Mouse (Mus musculus): ENCODE results near the gene Trp53bp1.

The Trp53bp1 gene

GRCm38 (mm10) chr2:121271236-121271927, at the start of gene Trp53bp1:
Gene Trp53bp1 (minus strand): TSS chr2:121271407.
- DNase-seq, result peak; percentile 95 to 97

DNA sequence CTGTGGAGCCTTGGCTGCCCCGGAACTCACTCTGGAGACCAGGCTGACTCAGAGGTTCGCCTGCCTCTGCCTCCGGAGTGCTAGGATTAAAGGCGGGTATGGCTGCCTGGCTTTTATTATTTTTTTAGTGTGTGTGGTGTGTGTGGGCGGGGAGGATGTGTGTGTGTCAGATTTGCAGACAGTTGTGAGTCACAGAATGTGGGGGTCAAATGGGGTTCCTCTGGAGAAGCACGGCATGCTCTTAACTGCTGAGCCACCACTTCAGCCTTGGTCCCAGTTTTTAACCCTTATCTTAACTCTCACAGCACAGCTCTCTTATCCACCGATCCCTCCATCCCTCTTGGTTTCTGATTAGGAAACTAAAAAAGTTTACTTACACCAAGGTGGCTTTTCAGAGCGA, 45.1 kb upstream of the Trp53bp1 start:
- DNase-seq, result no peak

GRCm38 (mm10) chr2:121308997-121309416, 37.8 kb upstream of the Trp53bp1 start:
- peak in 1 of 2 experiments; percentile 18 for DNase-seq

DNA sequence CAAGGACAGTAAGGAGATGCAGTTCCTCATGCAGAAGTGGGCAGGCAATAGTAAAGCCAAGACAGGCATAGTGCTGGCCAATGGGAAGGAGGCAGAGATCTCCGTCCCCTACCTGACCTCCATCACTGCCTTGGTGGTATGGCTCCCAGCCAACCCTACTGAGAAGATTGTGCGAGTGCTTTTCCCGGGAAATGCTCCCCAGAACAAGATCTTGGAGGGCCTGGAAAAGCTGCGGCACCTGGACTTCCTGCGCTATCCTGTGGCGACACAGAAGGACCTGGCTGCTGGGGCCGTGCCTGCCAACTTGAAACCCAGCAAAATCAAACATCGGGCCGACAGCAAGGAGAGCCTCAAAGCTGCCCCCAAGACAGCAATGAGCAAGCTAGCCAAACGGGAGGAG, 28.8 kb upstream of the Trp53bp1 start:
- DNase-seq, result no peak

DNA sequence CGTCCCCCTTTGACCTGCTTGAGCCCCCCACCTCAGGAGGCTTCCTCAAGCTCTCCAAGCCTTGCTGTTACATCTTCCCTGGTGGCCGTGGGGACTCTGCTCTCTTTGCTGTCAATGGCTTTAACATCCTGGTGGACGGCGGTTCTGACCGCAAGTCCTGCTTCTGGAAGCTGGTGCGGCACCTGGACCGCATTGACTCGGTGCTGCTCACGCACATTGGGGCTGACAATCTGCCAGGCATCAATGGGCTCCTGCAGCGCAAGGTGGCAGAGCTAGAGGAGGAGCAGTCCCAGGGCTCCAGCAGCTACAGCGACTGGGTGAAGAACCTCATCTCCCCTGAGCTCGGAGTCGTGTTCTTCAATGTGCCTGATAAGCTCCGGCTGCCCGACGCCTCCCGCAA, 28.3 kb upstream of the Trp53bp1 start:
- DNase-seq, result no peak

DNA sequence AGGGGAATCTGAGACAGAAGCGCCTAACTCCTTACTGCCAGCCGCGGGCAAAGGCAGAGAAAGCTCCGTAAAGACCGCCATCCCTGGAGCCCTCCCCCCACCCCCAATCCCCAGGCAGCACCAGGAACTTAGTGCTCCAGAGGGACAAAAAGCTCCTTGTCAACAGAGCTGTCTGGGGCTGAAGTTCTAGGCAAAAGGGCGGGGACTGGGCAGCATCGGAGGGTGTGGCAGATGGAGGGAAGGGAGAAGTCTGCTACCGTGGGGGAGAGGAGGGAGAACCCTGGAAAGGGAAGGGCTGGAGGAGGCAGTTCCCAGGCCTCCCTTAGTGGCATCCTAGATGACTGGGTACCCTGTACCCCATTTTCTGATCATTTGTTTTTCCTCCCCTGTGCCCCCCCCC, 26.9 kb upstream of the Trp53bp1 start:
- DNase-seq, result no peak

DNA sequence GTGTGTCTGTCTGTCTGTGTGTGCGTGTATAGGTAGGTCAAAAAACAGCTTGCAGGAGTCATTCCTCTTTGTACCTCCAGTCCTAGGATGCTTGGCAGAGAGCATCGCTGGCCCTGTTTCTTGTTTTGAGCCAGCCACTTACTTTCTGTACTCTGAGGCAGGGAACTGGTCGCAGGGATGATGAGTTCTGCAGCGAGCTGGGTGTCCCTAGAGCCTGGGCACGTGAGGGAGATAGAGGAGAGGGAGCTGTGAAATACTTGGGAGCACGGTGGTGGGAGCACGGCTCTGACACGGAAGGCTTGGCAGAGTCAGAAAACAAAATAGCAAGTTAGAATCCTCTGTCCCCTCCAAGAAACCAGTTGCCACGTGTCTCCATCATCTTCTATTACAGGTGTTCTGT, 26.5 kb upstream of the Trp53bp1 start:
- DNase-seq, result no peak

DNA sequence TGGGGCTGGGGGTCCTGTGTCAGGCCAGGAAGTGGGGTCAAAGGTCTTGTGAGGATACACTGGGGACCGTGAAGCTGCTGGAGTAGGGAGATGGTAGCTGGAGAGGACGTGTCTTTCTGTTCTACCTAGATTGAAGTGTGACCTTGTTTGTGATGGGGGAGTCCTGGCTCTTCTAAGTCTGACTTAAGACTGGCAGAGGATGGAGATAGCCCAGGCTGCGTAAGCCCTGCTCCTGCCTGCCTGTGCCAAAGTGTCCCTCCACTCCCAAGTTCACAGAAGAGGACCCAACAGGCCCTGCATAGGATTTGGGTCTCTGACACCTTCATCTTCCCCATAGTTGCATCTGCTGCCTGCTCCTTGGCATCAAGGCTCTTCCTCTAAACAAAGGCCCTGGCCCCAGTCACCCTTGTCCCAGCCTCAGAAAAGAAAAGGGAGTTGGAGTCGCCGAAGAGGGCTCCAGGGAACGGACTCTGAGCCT, 25.6 kb upstream of the Trp53bp1 start:
- no peak for DNase-seq

- DNase-seq, result no peak
These were observed 24.7 kb upstream of the Trp53bp1 start for GRCm38 (mm10) chr2:121295608-121296571.

DNA sequence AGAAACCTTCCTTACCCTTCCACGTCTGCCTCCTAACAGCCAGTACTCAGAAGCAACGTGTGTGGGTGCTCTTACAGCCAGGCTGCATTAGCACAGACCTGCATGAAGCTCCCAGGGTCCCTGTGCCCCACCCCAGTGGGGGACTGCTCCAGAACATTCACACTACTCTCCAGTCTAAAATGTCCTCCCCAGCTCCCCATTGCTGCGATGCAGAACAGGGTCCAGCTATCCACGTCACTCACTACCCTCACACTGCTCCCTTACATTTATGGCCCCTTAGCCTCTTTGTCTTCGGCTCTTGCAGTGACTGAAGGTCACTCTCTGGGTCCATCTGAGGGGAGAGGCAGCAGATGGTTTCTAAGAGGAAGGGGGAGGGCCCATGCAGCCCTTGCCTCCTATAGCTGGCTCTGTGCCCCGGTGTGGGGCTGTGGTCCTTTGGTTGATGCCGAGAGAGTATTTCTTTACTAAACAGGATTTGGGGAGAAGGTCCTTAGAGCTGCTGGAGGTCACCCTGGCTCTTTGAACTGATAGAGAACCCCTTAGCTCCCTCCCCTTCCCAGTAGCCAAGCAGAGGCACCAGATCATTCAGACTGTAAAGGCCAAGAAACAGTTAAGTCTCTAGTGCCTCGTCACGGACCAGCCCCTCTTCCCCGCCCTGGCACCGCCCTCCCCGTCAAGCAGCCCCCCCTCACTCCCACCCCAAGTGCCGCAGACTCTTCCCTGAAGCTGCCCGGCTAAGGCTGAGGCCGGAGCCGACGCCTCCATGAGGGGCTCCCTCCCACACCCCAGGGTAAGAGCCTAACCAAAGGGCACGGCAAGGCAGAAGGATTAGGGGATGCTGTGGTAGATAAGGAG, 23.8 kb upstream of the Trp53bp1 start:
- no peak for DNase-seq

- no peak for DNase-seq
These were observed 23.0 kb upstream of the Trp53bp1 start for GRCm38 (mm10) chr2:121294182-121294581.

- DNase-seq, result no peak
These were observed 21.3 kb upstream of the Trp53bp1 start for GRCm38 (mm10) chr2:121292316-121293013.

GRCm38 (mm10) chr2:121289730-121290540, 18.7 kb upstream of the Trp53bp1 start:
- DNase-seq, result no peak

DNA sequence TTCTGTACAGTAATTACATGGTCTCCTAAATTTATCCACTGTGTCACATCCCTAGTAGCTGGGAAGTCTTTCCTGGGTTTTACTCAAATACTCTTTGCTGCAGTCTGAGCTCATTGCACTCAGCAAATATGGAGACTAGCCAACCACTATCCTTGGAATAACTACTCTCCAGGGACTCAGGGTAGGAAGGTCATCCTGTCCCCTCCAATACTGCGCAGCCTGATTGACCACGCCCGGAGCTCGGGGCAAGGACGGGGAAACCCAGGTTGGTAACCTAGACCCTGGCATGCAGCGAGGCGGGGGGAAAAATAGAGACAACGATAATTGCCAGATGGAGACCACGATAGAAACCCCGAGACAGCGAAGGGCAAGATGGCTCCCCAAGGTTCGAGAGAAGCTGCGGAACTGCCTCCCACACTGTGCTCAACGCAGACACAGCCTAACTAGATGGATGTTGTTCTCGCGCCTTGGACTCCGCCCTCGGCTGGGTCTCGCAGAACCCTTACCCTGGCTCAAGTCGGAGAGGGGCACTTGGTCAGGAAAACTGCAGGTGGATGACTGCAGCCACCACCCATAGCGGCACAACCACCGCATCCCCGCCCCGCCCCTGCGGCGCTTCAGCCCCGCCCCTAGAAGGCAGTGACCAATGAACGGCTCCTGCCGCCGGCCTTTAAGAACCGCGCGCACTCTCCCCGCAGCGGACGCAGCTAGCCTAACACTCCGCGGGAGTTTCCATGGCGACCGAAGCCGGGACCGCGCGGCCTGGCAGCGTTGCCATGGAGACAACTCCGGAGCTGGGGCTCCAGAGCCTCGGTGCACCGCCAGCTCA, 17.9 kb upstream of the Trp53bp1 start, which contains the start of gene Map1a:
TSS of gene Map1a (plus strand) at position 700 of the 829 bp plus-strand sequence.
- peak; percentile 84 for DNase-seq

GRCm38 (mm10) chr2:121287850-121288249, 16.6 kb upstream of the Trp53bp1 start:
- DNase-seq, result no peak

GRCm38 (mm10) chr2:121271928-121272516, 815 bp upstream of the Trp53bp1 start:
- no peak for DNase-seq

GRCm38 (mm10) chr2:121270521-121271235, 529 bp downstream of the Trp53bp1 start:
- no peak for DNase-seq

- no peak for DNase-seq
These were observed 2.8 kb downstream of the Trp53bp1 start for GRCm38 (mm10) chr2:121268446-121268845.

DNA sequence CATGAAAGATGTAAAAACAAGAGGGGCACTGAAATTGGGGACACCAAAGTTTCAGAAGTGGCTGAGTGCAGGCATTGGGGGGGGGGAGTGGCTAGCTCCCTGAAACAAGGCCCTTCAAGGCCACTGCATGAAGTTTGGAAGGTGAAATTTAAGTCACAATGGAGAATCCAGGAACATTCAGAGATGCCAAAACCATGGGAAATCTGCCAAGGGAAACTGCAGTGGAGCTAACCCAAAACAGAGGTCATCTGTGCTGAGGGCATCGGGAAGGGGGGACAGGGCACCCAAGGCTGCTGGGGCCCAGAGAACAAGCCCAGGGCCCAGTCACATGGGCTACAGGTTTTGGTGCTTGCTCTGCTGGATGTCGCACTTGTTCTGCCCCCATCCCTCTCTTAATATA, 21.4 kb downstream of the Trp53bp1 start:
- no peak for DNase-seq

Data from kidney, adult 8-10 months (tissue).